Mouse (Mus musculus): Measurements from ENCODE around the gene Ldha. TPM values are rescaled to one million over a fixed set of nuclear protein-coding genes. Genes with fewer than 3 reads are reported as not detected.
"Not testable (repeated sequence)": the region's sequence is repeated elsewhere in the genome, so short reads cannot be mapped to it uniquely, and the experiment has no call there.

Gene Ldha
- total RNA-seq, 2 experiments from 2014 or later: 2,332 to 2,702 TPM

DNA sequence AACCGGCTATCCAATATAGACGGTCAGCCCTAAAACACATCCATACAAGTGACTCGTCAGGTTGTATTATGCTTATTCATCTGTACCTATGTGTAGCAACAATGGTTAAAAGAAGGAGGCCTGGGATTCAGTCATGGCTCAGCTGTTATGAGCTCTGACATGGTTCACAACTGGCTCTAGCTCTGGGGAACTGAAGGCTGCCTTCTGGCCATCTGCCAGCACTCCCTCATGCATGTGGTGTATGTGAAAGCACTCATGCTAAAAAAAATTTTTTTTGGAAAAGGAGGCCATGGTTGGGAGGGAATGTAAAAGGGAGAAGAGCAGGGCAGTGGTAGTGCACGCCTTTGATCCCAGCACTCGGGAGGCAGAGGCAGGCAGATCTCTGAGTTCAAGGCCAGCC lies 38.6 kb downstream of the Ldha start:
- DNase-seq (ENCODE audit: low spot score): no peak

DNA sequence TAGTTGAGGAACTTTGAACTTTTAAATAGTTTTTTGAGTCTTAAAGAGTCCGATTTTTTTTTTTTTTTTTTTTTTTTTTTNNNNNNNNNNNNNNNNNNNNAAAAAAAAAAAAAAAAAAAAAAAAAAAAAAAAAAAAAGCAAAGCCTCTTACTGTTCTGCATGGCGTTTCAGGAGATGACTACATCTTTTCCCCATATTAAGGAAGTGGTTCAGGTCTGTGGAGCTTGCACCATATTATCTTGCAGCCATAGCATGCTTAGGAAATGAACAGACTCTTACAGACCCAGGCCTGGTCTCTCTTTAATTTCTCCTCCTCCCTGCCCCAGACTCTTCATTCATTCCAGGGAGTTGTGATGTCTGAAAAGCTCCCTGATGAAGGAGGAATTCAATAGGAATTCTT lies 39.7 kb downstream of the Ldha start:
- DNase-seq (ENCODE audit: low spot score): no peak

DNA sequence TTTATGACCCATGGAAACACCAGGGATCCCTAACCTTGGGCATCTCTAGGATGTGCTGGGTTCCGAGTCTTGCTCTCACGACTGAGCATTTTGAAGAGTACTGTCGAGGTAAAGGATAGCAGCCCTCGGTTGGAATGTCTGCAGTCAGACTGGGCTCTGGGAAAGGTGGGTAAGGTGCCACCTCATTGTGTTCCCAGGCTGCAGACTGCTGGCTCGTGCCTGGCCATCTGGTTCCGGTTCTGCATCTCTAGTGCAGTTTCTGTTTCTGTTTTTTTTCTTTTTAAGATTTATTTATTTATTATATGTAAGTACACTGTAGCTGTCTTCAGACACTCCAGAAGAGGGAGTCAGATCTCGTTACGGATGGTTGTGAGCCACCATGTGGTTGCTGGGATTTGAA lies 40.7 kb downstream of the Ldha start:
- DNase-seq (ENCODE audit: low spot score): not testable (repeated sequence)

DNA sequence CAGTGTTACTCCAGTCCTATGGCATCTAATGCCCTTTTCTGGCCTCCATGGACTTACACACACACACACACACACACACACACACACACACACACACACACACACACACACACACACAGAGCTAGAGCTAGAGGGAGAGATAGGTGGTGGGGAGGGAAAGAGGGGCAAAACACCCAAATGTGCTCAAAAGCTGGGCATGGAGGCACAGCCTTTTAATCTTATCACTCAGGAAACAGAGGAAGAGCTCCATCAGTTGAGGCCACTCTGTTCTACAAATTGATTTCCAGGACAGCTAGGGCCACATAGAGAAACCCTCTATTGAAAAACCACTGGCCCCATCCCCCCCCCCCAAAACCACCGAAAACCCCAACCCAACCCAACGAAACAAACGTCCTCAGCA lies 42.0 kb downstream of the Ldha start:
- DNase-seq (ENCODE audit: low spot score): no peak

DNA sequence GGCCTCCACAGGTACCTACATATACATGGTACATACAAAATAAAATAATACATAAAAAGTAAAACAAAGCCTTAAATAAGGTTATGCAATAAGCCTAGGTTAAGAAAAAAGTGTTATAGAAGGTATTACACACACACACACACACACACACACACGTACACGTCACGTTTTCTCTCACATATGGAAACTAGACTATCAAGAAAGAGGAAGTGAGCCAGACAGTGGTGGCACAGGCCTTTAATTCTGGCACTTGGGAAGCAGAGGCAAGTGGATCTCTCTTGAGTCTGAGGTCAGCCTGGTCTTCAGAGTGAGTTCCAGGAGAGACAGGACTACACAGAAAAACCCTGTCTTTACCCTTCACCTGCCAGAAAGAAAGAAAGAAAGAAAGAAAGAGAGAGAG lies 54.2 kb downstream of the Ldha start:
- DNase-seq (ENCODE audit: low spot score): no peak

DNA sequence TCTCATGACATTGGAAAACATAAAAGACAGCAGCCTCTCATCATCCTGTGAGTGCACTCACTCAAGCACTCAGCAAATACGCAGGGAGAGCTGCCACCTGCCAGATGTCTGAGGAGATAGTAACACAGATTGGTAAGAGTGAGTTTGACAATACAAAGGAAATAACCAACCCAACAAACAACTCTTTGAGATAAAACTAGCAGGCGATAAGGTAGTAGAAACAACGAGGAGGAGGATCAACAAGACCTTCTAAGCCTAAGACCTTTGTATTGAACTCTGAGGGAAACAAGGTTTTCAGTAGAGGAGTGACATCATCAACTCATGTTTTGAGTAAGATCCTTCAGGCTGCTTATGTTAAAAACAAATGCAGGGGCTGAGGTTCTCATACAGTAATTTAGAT lies 58.1 kb downstream of the Ldha start:
- no peak for DNase-seq (ENCODE audit: low spot score)

Other genes starting within 250 kb of the Ldha start
- 1 to 10 TPM; 3.9 to 4.3 TPM for gene Sergef, start 201.7 kb upstream of the Ldha start, total RNA-seq (2021)
- under 1 TPM; 0.21 to 0.41 TPM for gene Tph1, start 168.9 kb upstream of the Ldha start, total RNA-seq (2021)
- gene Saal1, start 130.8 kb upstream of the Ldha start, total RNA-seq (2021): 1 to 10 TPM; 2.7 to 3.0 TPM
- gene Saa3, start 125.8 kb upstream of the Ldha start, total RNA-seq (2021): not detected
- under 1 TPM in 1 of 2 experiments, not detected in 1; 0.09 TPM for gene Saa4, start 108.9 kb upstream of the Ldha start, total RNA-seq (2021)
- gene Saa1, start 98.5 kb upstream of the Ldha start, total RNA-seq (2021): not detected
- gene Saa2, start 89.7 kb upstream of the Ldha start, total RNA-seq (2021): under 1 TPM in 1 of 2 experiments, not detected in 1; 0.40 TPM
- gene Hps5, start 45.4 kb upstream of the Ldha start, total RNA-seq (2021): 10 to 100 TPM; 11.2 to 12.1 TPM
- 10 to 100 TPM; 15.4 to 18.2 TPM for gene Gtf2h1, start 45.4 kb upstream of the Ldha start, total RNA-seq (2021)
- gene Ldhc, start 19.7 kb downstream of the Ldha start, total RNA-seq (2021): not detected
- 10 to 100 TPM; 54.4 to 59.1 TPM for gene Tsg101, start 78.5 kb downstream of the Ldha start, total RNA-seq (2021)
- gene Uevld, start 117.1 kb downstream of the Ldha start, total RNA-seq (2021): 10 to 100 TPM; 10.5 to 11.5 TPM
- gene Gm9999, start 142.1 kb downstream of the Ldha start, total RNA-seq (2021): not detected
- 1 to 10 TPM; 4.5 to 4.7 TPM for gene Spty2d1, start 166.9 kb downstream of the Ldha start, total RNA-seq (2021)
- 1 to 10 TPM; 3.2 to 4.1 TPM for gene Tmem86a, start 209.1 kb downstream of the Ldha start, total RNA-seq (2021)

Measured in gastrocnemius, adult 18-20 months (tissue).